Mouse (Mus musculus): ENCODE results near the gene Olfr1395. TPM values are rescaled to one million over a fixed set of nuclear protein-coding genes. Genes with fewer than 3 reads are reported as not detected.
A peak's percentile ranks its signal among the peaks of the same experiment; 100 is the strongest.

Olfr1395 gene
- polyA plus RNA-seq, 1 experiment from 2014 or later = not detected

DNA sequence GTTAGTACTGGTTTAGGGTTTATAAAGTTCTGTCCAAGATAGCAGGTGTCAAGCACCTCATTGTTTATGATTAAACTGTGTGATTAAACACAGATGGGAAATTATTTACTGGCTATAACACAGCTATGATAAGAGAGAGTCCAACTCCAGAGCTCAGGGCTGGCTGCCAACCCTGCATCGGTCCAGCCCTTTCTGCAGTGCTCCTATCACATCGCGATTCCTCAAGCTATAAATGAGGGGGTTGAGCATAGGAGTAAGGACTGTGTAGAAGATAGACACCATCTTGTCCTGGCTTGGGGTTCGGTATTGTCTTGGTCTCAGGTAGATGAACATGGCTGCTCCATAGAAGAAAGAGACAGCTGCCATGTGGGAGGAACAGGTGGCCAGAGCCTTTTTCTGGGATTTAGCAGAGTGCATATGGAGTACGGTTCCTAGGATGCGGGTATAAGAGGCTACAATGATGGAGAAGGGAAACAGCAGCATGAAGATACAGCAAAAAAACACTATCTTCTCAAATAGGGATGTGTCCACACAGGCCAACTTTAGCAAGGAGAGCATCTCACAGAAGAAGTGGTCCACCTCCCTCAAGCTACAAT, 29.4 kb upstream of the Olfr1395 start:
- Histone ChIP-seq H3K4me1 (replicated peaks) (no peaks in the 10 kb centered on the region), H3K9ac (no peak overlapping the region), H3K4me3 (no peak overlapping the region), H3K27ac (no peak overlapping the region), H3K4me2 (no peak overlapping the region), H3K36me3 (no peaks in the 10 kb centered on the region), H3K9me3 (replicated peaks) (no peaks in the 10 kb centered on the region), H3K27me3 (no peaks in the 10 kb centered on the region)
- WGBS = 55% methylated on average over 6 of the region's 6 CpGs
- ATAC-seq (replicated peaks; ENCODE audit: insufficient number of reproducible peaks, insufficient read depth, low FRiP score, low read depth) = no peak

DNA sequence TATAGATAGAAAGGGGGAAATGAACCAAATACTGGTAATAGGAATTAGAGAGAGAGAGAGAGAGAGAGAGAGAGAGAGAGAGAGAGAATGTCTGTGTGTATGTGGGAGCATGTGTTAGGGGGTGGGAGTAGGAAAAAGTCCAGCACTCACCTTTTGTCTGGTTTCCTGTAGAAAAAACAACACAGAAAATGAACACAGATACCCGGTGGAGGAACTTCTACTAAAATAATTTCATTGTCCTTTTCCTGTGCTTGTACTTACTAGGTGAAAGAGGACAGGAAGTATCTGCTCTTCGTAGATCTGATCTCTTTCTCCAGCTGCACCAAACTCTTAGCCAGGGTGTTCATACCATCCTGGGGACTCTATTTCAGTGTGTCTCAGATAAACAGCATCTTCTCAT, 27.9 kb upstream of the Olfr1395 start:
- Histone ChIP-seq H3K9ac (no peak overlapping the region), H3K4me2 (no peak overlapping the region), H3K27ac (no peak overlapping the region), H3K4me1 (replicated peaks) (no peaks in the 10 kb centered on the region), H3K9me3 (replicated peaks) (no peaks in the 10 kb centered on the region), H3K27me3 (no peaks in the 10 kb centered on the region), H3K36me3 (no peaks in the 10 kb centered on the region), H3K4me3 (no peak overlapping the region)
- 45% methylated on average over 2 of the region's 2 CpGs for WGBS
- ATAC-seq (replicated peaks; ENCODE audit: insufficient number of reproducible peaks, insufficient read depth, low FRiP score, low read depth) = no peak

- H3K4me1 ChIP-seq (replicated peaks) = no peaks in the 10 kb centered on the region
- H3K9me3 ChIP-seq (replicated peaks) = no peaks in the 10 kb centered on the region
- H3K9ac ChIP-seq = no peak within 1 kb of the TSS
- H3K27ac ChIP-seq = peak within 1 kb of the TSS; percentile 43
- no peaks in the 10 kb centered on the region for H3K27me3 ChIP-seq
- no peak for ATAC-seq (replicated peaks; ENCODE audit: insufficient number of reproducible peaks, insufficient read depth, low FRiP score, low read depth)
- no peak within 1 kb of the TSS for H3K4me3 ChIP-seq
- H3K36me3 ChIP-seq = no peaks in the 10 kb centered on the region
- no peak within 1 kb of the TSS for H3K4me2 ChIP-seq
Observed at GRCm38 (mm10) chr11:49114774-49115173, 27.3 kb upstream of the Olfr1395 start, which contains the start of gene Olfr1396. Olfr1396 (minus strand) TSS chr11:49114874.

DNA sequence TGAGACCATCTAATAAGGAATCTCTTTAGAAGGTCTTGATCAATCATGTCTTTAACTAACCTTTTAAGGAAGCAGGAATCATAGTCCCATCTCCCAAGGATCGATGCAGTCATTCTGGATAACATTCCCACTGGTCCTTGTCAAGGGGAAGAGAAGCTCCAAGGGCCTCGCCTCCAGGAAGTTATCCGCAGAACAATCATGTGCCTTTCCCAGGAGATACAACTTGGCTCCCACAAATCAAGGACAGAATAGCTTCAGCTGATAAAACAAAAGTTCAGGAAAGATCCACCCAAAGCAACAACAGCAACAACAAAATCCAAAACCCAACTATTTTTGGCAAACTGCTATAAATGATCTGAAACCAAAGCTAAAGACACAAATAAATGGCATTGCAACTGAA, 22.4 kb upstream of the Olfr1395 start:
- no peak overlapping the region for H3K9ac ChIP-seq
- H3K9me3 ChIP-seq (replicated peaks) = no peaks in the 10 kb centered on the region
- 72% methylated on average over 3 of the region's 3 CpGs for WGBS
- H3K27ac ChIP-seq = no peak overlapping the region
- no peak overlapping the region for H3K4me2 ChIP-seq
- H3K4me1 ChIP-seq (replicated peaks) = no peaks in the 10 kb centered on the region
- no peaks in the 10 kb centered on the region for H3K36me3 ChIP-seq
- no peak for ATAC-seq (replicated peaks; ENCODE audit: insufficient number of reproducible peaks, insufficient read depth, low FRiP score, low read depth)
- no peak overlapping the region for H3K4me3 ChIP-seq
- no peaks in the 10 kb centered on the region for H3K27me3 ChIP-seq

GRCm38 (mm10) chr11:49124169-49124568, 17.9 kb upstream of the Olfr1395 start:
- Histone ChIP-seq H3K4me1 (replicated peaks) (no peaks in the 10 kb centered on the region), H3K27ac (no peak overlapping the region), H3K9ac (no peak overlapping the region), H3K36me3 (no peaks in the 10 kb centered on the region), H3K4me2 (no peak overlapping the region), H3K9me3 (replicated peaks) (no peaks in the 10 kb centered on the region), H3K27me3 (no peaks in the 10 kb centered on the region), H3K4me3 (no peak overlapping the region)
- WGBS = 82% methylated on average over 2 of the region's 2 CpGs
- no peak for ATAC-seq (replicated peaks; ENCODE audit: insufficient number of reproducible peaks, insufficient read depth, low FRiP score, low read depth)

- Histone ChIP-seq H3K27me3 (no peaks in the 10 kb centered on the region), H3K9me3 (replicated peaks) (no peaks in the 10 kb centered on the region), H3K9ac (no peak within 1 kb of the TSS), H3K36me3 (no peaks in the 10 kb centered on the region), H3K4me1 (replicated peaks) (no peaks in the 10 kb centered on the region), H3K4me3 (no peak within 1 kb of the TSS), H3K27ac (no peak within 1 kb of the TSS), H3K4me2 (no peak within 1 kb of the TSS)
- 79% methylated on average over 1 of the region's 1 CpGs for WGBS
- no peak for ATAC-seq (replicated peaks; ENCODE audit: insufficient number of reproducible peaks, insufficient read depth, low FRiP score, low read depth)
Observed at GRCm38 (mm10) chr11:49154077-49154476, 12.0 kb downstream of the Olfr1395 start, which contains the start of gene Olfr1394. Olfr1394 (plus strand) TSS chr11:49154377.

DNA sequence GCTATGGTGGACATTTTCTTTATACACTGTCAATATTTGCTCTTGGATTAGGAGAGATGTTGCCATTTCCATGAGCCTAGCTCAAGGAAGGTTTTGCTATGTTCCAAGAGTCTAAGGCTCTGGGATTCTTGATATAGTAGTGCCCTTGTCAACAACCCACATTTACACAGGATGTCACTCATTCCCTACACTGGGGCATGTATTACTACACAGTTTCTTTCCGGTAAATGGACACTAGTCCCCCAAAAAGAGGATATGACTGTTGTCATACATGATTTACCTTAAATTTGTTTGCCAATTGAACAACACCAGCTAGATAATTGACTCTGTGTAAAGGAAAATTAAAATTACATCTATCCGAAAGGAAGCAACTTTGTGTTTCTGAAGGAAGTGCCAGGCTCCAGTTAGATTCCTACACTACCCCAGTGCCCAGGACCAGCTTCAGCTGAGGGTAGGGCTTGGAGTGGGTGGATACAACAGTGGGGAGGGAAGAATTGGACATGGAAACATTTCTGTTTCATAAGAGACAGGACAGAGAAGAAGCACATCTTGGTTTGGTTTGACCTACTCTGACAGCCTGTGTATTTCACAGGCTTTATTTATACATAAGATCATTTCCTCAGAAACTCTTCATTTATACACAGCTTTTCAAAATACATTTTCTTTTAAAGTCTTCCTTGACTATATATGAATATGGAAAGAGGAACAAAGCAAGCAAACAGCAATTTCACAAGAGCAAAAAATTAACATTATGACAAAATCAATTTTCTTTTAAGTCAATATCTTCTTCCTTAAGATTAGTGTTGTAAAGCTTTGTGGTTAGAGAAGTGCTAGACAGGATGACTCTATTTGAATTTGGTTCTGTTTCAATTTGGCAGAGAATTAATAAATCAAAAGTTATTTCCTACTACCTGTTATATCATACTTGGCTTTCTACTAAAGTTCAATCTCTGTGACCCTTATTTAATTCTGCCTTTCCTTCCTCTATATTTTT, 15.0 kb downstream of the Olfr1395 start:
- no peak overlapping the region for H3K27ac ChIP-seq
- no peaks in the 10 kb centered on the region for H3K27me3 ChIP-seq
- no peaks in the 10 kb centered on the region for H3K36me3 ChIP-seq
- H3K4me2 ChIP-seq = no peak overlapping the region
- no peak for ATAC-seq (replicated peaks; ENCODE audit: insufficient number of reproducible peaks, insufficient read depth, low FRiP score, low read depth)
- no peaks in the 10 kb centered on the region for H3K4me1 ChIP-seq (replicated peaks)
- H3K9ac ChIP-seq = no peak overlapping the region
- H3K4me3 ChIP-seq = no peak overlapping the region
- H3K9me3 ChIP-seq (replicated peaks) = no peaks in the 10 kb centered on the region
- 82% methylated on average over 2 of the region's 2 CpGs for WGBS

DNA sequence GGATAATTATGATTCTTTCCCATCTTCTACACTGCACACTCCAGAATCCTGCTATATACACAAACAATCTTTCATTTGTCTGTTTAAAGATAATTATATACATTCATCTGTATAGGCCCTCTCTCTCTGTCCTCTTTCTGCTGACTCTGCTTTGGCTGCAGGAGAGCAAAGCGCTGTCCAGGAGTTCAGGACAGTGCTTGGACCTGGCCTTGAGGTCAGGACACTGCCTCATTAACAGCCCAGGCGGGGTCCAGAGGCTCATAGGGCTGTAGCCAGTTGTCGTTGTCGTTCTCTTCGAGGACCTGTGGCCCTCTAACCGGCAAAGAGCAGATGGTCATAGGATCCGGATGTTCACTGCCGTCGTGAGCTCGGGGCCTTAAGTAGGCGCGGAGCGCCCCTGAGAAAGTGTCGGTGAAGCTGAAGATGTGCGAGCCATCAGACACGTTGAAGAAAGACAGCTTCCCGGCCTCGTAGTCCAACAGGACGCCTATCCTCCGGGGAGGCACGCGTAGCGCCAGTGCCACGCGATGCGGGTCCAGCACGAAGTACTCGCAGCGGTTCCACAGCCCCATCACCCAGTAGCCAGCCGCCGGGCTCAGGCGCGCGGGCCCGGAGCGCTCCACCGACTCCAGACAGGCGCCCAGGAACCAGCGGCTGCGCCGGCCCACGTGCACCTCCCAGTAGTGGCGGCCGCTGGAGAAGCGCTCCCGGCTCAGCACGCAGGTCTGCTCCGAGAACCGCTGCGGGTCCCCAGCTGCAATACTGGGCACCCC, 27.0 kb downstream of the Olfr1395 start:
- peaks cover 7% of the 10 kb centered on the region for H3K4me1 ChIP-seq (replicated peaks)
- peaks cover 30% of the 10 kb centered on the region for H3K27me3 ChIP-seq
- no peak overlapping the region for H3K9ac ChIP-seq
- no peak for ATAC-seq (replicated peaks; ENCODE audit: insufficient number of reproducible peaks, insufficient read depth, low FRiP score, low read depth)
- peak overlapping the region; percentile 64 for H3K4me2 ChIP-seq
- 7% methylated on average over 50 of the region's 50 CpGs for WGBS
- H3K9me3 ChIP-seq (replicated peaks) = no peaks in the 10 kb centered on the region; the same call in 1 of the 2 replicates
- H3K27ac ChIP-seq = no peak overlapping the region
- H3K36me3 ChIP-seq = no peaks in the 10 kb centered on the region
- H3K4me3 ChIP-seq = peak overlapping the region; percentile 37

DNA sequence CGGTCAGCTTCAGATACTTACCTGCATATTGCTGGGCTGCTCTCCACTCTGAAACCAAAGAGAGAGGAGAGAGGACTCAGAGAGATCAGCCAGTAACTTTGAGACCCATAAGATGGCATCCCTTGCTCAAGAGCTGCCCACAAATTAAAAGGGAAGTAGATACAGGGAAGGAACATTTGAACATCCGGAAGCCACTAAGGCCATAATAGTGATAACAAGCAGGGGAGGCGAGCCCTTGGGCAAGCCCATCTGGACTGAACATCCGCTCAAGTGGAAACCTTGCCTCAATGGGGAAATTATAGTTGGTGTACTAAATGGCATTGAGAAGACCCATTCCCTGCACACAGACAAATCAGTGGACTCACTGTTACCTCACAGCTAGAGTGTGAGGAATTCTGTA, 28.5 kb downstream of the Olfr1395 start:
- H3K9me3 ChIP-seq (replicated peaks) = no peaks in the 10 kb centered on the region; the same call in 1 of the 2 replicates
- no peak overlapping the region for H3K4me2 ChIP-seq
- H3K4me1 ChIP-seq (replicated peaks) = peaks cover 7% of the 10 kb centered on the region
- no peaks in the 10 kb centered on the region for H3K36me3 ChIP-seq
- no peak overlapping the region for H3K9ac ChIP-seq
- no peak for ATAC-seq (replicated peaks; ENCODE audit: insufficient number of reproducible peaks, insufficient read depth, low FRiP score, low read depth)
- H3K27ac ChIP-seq = no peak overlapping the region
- no peak overlapping the region for H3K4me3 ChIP-seq
- peaks cover 30% of the 10 kb centered on the region for H3K27me3 ChIP-seq
- WGBS = 83% methylated on average over 4 of the region's 4 CpGs

DNA sequence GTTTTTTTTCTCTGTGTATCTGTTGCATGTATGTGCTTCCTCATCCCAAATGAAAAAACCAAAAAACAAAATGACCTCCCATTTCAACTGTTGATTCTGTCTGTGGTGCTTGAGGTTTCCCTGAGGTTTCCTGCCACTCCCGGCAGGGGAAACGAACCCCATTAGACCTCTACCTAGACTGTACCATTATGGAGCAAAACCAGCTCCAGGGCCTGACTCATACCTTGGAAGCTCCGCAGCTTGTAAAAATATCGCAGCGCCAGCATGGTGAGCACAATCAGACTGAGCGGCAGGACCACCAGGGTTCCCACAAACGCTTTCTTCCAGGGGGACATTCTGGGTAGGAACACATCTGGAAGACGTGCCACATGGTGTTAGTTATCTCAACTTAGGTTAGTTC, 33.3 kb downstream of the Olfr1395 start:
- H3K4me1 ChIP-seq (replicated peaks) = no peaks in the 10 kb centered on the region
- WGBS = 76% methylated on average over 8 of the region's 8 CpGs

More for the DNA sequence above, 33.3 kb downstream of the Olfr1395 start:
- Histone ChIP-seq H3K27ac (no peak overlapping the region), H3K27me3 (peaks cover 4% of the 10 kb centered on the region), H3K4me3 (no peak overlapping the region), H3K4me2 (no peak overlapping the region), H3K9me3 (replicated peaks) (no peaks in the 10 kb centered on the region), H3K9ac (no peak overlapping the region), H3K36me3 (no peaks in the 10 kb centered on the region)
- ATAC-seq (replicated peaks; ENCODE audit: insufficient number of reproducible peaks, insufficient read depth, low FRiP score, low read depth) = no peak
